Mouse (Mus musculus): ENCODE measurements around the gene Vwa3b.
"Not testable (repeated sequence)": the region's sequence is repeated elsewhere in the genome, so short reads cannot be mapped to it uniquely, and the experiment has no call there.

Vwa3b gene

GRCm38 (mm10) chr1:37025962-37026686 is at the start of gene Vwa3b:
Gene Vwa3b (plus strand): TSS chr1:37026596.
- DNase-seq (ENCODE audit: low read depth, low spot score) = no peak

DNA sequence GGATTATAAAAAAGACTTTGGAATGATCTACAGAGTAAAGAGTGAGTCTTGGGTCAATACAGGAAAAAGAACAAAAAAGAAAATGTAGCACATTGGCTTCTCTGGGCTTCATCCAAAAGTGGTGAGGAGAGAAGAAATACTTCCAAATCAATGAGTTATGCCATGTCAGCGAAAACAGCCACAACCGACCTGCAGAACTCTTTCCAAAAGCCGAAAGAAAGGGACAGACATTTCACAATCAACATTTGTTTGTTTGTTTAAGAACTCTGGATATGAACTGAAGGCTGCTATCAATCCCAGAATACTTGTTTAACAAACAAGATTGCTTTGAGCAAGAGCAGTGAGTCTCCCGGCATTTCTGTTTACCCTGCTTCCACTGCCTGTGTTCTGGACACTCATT is 49.6 kb upstream of the Vwa3b start:
- DNase-seq (ENCODE audit: low read depth, low spot score) = no peak

DNA sequence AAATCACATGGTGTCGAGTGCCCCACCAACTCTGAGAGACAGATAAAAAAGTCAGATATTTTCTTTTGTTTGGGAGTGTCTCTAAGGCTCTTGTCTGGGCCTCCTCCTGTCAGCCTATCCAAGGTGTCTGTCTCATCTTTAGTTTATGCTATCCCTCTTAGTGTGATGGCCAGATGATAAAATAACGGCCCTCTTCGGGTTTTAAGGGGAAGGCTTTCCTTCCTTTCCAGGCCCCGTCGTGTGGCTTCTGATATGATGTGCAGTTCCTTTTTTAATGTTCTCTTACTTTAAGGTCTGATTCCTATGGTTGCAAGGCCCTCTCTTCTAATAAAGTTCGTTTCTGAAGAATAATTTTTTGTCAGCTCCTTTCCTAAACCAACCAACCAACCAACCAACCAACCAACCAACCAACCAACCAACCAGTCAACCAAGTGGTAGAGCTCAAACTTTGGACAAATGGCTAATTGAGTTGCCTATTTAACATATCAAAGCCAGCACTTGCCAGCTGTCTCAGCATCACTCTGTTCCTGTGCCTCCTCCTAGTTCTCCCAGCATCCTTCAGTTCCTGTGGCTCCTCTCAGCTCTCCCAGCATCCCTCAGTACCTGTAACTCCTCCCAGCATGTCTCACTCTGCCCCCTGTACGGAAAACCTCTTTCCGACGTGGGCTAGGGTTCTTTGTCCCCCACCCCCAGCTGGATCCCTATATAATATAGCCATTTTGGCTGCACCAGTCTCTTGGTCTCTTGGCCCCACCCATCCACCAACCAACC is 44.0 kb upstream of the Vwa3b start:
- no peak for DNase-seq (ENCODE audit: low read depth, low spot score)

DNA sequence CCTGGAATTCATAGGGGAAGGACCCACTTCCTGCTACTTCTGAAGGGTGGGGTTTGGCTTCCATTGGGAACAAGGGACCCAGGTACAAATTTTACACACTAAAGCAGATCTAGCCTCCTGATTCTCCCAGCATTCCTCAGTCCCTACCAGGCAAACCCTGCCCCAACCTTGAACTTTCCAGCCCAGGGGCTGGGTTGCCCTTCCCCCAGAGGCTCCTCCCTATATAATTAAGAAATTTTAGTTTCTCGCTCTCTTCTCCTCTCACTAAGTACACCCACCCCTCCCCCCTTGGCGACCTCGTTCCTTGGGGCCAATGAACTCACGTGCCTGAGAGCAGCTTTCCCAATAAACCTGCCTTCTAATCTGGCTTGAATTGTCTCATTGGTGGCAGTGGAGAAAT is 42.6 kb upstream of the Vwa3b start:
- DNase-seq (ENCODE audit: low read depth, low spot score) = no peak

GRCm38 (mm10) chr1:36984406-36984805 is 42.0 kb upstream of the Vwa3b start:
- DNase-seq (ENCODE audit: low read depth, low spot score) = no peak

- DNase-seq (ENCODE audit: low read depth, low spot score) = no peak
Observed at GRCm38 (mm10) chr1:36985896-36986295, 40.5 kb upstream of the Vwa3b start.

- no peak for DNase-seq (ENCODE audit: low read depth, low spot score)
Observed at GRCm38 (mm10) chr1:36986396-36987160, 39.8 kb upstream of the Vwa3b start.

DNA sequence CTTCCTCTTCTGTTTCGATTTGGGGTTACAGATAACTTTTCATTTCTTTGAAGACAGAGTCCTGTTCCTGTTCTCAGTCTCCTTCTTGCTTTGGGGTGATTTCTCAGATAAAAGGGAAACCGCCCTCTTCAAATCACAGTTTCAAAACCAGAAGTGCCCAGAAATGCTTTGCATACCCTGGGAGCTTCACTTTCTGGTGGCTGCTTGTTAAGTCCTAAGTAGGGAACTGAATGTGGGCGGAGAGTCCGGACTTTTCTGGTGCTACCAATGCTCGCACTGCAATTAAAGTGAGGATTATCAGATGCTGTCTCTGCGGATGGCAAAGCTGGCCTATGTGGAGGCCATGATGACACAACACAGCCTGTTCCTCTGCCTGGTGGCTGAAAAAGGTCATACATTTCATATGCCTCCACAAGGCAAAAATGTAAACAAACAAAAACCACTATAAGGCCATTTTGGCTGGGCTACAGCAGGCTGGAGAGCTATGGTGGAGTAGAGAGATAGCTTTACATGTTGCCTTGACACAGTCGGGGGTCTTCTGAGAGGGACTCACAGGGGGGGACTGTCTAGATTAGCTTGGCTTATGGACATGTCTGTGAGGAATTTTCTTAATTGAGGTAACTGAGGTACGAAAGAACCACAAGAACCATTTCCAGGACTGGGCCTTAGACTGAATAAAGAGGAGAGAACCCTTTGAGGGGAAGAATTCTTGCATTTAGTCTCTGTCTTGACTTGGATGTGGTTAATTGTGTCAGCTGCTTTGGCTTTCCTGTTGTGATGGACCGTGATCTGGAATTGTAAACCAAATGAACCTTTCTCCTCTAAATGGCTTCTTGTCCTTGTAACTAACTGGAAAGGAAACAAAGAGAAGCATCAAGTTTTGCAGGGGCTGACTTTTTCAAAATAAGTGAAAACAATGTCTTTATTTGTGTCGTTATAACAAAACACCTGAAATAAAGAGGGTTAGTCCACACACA is 38.9 kb upstream of the Vwa3b start:
- no peak for DNase-seq (ENCODE audit: low read depth, low spot score)

- DNase-seq (ENCODE audit: low read depth, low spot score) = no peak
Observed at GRCm38 (mm10) chr1:36988161-36988560, 38.2 kb upstream of the Vwa3b start.

DNA sequence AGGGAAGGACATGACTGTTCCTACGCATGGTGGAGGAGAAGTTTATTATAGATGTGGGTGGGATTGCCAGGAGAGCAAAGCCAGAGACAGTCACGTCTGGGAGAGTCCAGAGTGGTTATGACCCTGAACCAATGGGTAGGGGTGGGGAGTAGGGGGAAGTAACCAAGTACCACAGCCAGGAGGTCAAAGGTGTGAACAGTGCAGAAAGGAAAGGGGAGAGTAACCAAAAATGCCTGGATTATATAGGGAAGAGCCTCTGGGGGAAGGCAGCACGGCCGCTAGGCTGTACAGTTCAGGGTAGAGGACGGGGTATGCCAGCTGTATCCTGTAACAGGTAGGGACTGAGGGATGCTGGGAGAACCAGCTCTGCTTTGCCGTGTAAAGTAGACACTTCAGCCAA is 37.8 kb upstream of the Vwa3b start:
- no peak for DNase-seq (ENCODE audit: low read depth, low spot score)

DNA sequence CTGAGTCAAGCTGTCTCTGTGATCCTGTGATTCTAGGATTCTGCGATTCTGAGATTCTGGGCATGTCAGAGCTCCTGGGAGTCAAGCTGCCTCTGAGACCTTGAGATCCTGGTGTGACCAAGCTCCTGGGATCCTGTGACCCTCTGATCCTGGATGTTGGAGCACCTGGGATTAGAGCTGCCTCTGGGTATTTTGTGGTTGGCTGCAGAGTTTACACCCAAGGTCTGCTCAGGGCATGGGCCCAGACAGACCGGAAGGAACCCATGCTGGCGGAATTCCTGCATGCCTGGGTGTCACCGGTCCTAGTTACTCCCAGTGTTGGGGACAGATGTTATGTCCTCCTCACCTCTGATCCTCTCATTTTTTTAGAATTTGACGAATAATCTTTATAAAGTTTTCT is 32.1 kb upstream of the Vwa3b start:
- no peak for DNase-seq (ENCODE audit: low read depth, low spot score)

DNA sequence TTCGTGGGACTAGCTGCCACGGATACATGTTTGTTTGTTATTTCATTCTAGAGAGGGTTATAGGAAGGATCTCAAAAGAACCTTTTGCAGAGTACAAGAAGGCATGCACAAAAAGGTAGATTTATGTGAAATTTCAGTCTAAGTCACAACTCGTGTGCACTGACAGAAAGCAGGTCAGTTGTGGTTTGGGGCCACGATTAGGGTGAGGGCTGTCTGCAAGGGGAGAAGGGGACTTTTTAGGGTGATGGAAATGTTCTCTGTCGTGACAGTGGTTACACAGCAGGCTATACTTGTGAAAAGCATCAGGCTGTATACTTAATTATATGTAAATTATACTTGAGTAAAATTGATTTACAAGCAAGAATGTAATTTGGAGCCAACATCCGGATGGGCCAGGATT is 30.6 kb upstream of the Vwa3b start:
- no peak for DNase-seq (ENCODE audit: low read depth, low spot score)

GRCm38 (mm10) chr1:36996561-36997213 is 29.7 kb upstream of the Vwa3b start:
- DNase-seq (ENCODE audit: low read depth, low spot score) = no peak

DNA sequence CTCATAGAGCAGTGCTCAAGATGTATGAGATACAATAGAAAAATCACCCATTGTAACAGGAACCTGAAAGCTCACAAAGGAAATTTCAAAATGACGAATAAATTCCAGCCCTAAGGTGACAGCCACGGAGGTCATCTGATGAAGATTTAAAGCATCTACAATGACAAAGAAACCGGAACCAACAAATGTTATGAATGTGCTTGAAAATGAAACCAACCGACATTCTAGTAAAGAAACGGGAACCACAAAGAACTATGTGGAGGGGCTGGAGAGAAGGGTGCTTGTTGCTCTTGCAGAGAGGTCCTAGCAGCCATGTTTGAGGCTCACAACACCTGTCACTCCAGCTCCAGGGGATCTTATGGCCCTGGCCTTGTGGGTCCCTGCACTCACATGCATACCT is 26.1 kb upstream of the Vwa3b start:
- DNase-seq (ENCODE audit: low read depth, low spot score) = no peak

DNA sequence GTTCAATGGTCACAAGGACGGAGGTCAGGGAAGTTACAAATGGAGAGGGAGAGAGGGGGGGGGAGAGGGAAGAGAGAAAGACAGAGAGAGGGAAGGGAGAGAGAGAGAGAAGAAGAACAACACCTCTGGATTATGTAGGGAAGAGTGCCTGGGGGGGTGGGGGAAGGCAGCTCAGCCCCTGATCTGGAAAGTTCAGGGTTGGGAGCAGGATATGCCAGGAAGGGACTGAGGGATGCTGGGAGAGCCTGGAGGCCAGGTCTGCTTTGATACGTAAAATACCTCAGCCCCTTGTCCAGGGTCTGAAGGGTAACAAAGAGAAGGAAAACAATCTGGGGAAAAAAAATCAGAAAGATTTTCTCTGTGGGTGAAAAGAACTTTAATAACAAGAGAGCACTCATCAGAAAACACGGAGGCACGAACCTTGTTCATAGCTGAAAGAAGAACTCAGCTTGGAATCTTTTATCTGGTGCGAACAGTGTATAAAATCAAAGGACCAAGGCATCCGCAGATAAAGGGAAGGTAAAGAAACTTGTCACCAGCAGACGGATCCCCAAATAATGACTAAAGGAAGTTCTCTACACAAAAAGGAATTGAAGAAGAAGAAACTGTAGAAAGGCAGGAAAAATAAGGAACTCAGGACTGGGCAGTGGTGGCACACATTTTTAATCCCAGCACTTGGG is 24.6 kb upstream of the Vwa3b start:
- no peak for DNase-seq (ENCODE audit: low read depth, low spot score)

GRCm38 (mm10) chr1:37002316-37003008 is 23.9 kb upstream of the Vwa3b start:
- DNase-seq (ENCODE audit: low read depth, low spot score) = no peak

DNA sequence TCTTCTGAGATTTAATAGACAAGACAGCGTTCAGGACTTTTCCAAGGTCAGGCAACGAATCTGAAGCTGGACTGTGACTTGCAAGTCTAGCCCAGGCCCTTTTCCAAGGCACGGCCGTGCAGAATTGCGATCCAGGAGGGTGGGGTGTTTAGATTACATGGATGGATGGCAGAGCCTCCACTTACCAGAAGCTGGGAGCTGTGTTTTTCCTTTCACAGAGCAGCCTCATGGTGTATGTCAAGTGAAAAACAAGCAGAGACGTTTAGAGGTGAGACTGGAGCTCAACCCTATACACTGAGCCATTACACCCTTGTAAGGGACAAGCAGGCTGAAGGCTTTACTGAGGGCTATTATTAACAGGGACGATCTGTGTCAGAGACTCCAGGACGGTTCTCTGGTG is 21.9 kb upstream of the Vwa3b start:
- DNase-seq (ENCODE audit: low read depth, low spot score) = no peak

DNA sequence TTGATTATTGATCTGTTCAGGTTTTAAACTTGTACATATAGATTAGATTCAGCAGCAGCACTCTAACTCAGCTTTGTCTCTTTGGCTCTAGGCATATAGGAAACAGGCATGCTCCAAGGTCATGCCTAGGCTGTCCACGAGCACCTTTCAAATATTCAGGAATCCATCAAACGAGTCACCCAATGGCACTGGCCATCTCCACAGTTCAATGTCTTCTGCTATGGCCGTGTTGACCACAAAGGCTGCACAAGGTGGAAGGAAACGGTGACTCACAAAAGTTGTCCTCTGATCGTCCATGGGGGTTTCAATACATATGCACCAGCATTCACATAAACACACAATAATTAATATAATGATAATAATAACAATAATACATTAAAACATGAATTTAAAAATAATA is 21.4 kb upstream of the Vwa3b start:
- DNase-seq (ENCODE audit: low read depth, low spot score) = no peak

DNA sequence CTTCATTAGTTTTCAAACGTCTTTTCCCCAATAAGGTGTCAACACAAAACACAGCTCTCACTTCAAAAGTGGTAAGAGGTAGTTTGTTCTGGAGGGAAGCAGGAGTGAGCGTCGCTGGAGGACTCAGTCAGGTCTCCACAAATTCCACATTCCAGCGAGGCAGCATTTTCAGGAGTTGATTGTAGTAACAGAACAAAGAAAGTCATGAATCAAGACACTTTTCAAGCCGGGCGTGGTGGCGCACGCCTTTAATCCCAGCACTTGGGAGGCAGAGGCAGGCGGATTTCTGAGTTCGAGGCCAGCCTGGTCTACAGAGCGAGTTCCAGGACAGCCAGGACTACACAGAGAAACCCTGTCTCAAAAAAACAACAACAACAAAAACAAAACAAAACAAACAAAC is 19.9 kb upstream of the Vwa3b start:
- not testable (repeated sequence) for DNase-seq (ENCODE audit: low read depth, low spot score)

DNA sequence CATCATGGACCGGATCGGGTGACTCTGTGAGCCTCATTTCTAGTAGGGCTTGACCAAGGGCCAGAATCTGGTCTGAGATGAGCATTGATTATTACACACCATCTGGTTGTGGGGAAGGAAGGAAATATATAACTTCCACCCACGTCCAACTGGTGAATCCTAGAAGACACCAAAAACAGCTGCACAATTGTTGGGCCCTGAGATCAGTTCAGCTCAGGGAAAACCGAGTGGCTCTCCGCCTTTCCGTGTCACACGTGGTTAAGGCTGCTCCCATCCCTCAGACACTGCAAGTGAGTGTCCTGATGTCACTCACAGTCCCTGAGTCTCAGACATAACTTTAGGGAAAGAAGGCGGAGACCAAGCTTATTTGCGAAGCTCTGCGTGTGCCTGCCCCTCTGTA is 16.5 kb upstream of the Vwa3b start:
- DNase-seq (ENCODE audit: low read depth, low spot score) = no peak

Measured in telencephalon, adult 2 months (tissue).